Mouse (Mus musculus): Measurements from ENCODE around the gene Hs2st1.

- no peak for TF ChIP-seq CTCF (IDR thresholded peaks at IDR 0.05; ENCODE audit: insufficient read depth, low read depth, low read length)
- TF ChIP-seq POLR2A (IDR thresholded peaks at IDR 0.05; ENCODE audit: insufficient read depth, low read depth, low read length) = no peak
Measured at GRCm38 (mm10) chr3:144421404-144422180, 148.4 kb downstream of the Hs2st1 start.

Data from olfactory bulb, adult 2 months (tissue).